Mouse (Mus musculus) embryonic facial prominence, embryonic 12.5 days (tissue): ENCODE data around the gene Perm1. TPM values are rescaled to one million over a fixed set of nuclear protein-coding genes. Genes with fewer than 3 reads are reported as not detected.

Experiments used
- ATAC-seq: fragments of 200-750 bp; cut with Nextera tagmentation; 2 replicates; pipeline ENCODE4 v1.8.0; 2017; ENCODE audit not compliant: insufficient number of reproducible peaks, insufficient read depth, low FRiP score, low TSS enrichment
- H3K27ac ChIP-seq: fragments of 300-500 bp; sonication (generic); 2 replicates; pipeline ENCODE4 v1.5.1; 2016; ENCODE audit warnings: mild to moderate bottlenecking
- H3K27me3 ChIP-seq: fragments of 300-500 bp; sonication (generic); 2 replicates; pipeline ENCODE4 v1.6.1; 2016; ENCODE audit warnings: mild to moderate bottlenecking, moderate library complexity
- H3K36me3 ChIP-seq: fragments of 300-500 bp; sonication (generic); 2 replicates; pipeline ENCODE4 v1.6.1; 2016; ENCODE audit warnings: mild to moderate bottlenecking
- H3K4me1 ChIP-seq: fragments of 300-500 bp; sonication (generic); 2 replicates; pipeline ENCODE4 v1.6.1; 2016
- H3K4me2 ChIP-seq: fragments of 300-500 bp; sonication (generic); replicated peaks from 2 replicates; pipeline ENCODE4 v1.6.1; 2016; ENCODE audit warnings: mild to moderate bottlenecking, moderate library complexity
- H3K4me3 ChIP-seq: fragments of 300-500 bp; sonication (generic); 2 replicates; pipeline ENCODE4 v1.5.1; 2016; ENCODE audit warnings: mild to moderate bottlenecking
- H3K9ac ChIP-seq: fragments of 300-500 bp; sonication (generic); 2 replicates; pipeline ENCODE4 v1.6.1; 2016; ENCODE audit warnings: mild to moderate bottlenecking, moderate library complexity
- H3K9me3 ChIP-seq: fragments of 300-500 bp; sonication (generic); 2 replicates; pipeline ENCODE4 v1.6.1; 2016; ENCODE audit warnings: mild to moderate bottlenecking, moderate library complexity
- WGBS: fragments of 180-500 bp; shearing (Covaris S2); methylation state at CpG from one replicate; pipeline ENCODE4 v1.1.7; 2016; 5-methylcytosine and 5-hydroxymethylcytosine counted together
- polyA plus RNA-seq: library from polyadenylated mRNA; unstranded; fragments of >200 nt; fragmentation: Nextera tagmentation; extraction: Ambion mirVana; gene quantifications from 2 replicates; pipeline ENCODE4 v1.2.1, GENCODE M21; 2016

Gene Perm1
- polyA plus RNA-seq, 1 experiment from 2014 or later = 0.70 TPM

DNA sequence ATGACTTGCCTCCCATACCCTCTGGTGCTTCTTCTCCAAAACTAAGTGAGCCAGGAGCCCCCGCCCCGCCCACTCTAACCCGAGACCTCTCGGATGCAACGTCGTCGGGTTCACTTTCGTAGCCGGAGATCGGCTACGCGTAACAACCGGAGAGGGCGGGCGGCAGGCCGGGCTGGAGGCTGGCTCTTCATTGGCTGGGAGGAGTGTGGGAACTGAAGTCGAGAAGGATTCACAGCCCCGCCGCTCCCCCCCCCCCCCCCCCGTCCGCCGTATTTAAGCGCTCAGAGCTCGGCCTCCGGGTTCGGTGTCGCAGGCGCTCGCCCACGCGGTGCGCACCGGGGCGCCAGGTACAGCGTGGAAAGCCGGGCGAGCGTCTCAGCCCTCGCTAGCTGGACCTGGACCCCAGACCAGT is 12.7 kb upstream of the Perm1 start, which contains the start of gene AW011738:
AW011738 (plus strand) TSS at position 304 of the 412 bp plus-strand sequence.
- no peaks in the 10 kb centered on the region for H3K9me3 ChIP-seq
- H3K36me3 ChIP-seq = no peaks in the 10 kb centered on the region
- H3K27me3 ChIP-seq = peaks cover 25% of the 10 kb centered on the region
- H3K27ac ChIP-seq = no peak within 1 kb of the TSS
- H3K4me2 ChIP-seq = peak within 1 kb of the TSS; percentile 95
- H3K9ac ChIP-seq = peak within 1 kb of the TSS; percentile 54
- H3K4me3 ChIP-seq = peak within 1 kb of the TSS; percentile 48
- peaks cover 13% of the 10 kb centered on the region for H3K4me1 ChIP-seq
- WGBS = under 1% methylated on average over 39 of the region's 39 CpGs
- peak; percentile 58; the same call in 1 of the 2 replicates for ATAC-seq

DNA sequence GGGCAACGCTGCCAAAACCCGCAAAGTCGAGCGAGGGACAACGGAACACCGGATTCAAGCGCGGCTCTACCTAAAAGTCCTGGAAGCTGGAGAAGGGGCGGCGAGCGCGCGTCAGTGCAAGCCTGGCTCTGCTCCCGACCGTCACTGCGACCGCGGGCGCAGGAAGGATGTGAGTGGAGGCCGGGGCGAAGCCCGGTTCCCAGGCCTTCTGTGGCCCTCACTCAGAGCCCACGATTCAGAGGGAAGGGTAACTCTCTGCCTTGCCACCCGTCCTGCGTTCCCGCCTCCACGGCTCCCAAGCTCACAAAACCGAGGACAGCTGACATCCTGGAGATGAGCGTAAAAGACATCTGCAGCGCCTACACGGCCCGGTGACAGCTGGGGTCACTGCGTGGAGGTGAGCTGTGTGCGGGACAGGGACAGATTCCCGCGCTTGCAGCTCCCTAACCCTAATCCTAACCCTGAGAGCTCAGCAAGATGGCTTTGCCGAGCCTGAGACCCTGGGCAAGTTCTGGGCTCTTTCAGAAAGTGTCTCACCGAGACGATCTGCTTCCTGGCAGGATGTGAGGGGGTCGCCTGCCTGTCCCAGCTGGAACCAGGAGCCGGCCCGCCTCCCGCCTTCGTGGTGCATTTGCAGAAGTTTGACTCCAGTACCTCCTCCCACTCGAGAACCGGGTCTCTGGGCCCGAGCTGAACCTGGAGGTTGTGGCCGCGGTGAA is 12.1 kb upstream of the Perm1 start:
- H3K9ac ChIP-seq = peak overlapping the region; percentile 54
- 0 out of 2 replicates have a peak, but pooled peaks have one; percentile 16 for ATAC-seq
- H3K27ac ChIP-seq = no peak overlapping the region
- H3K4me2 ChIP-seq = peak overlapping the region; percentile 95
- H3K4me1 ChIP-seq = peaks cover 13% of the 10 kb centered on the region
- peaks cover 25% of the 10 kb centered on the region for H3K27me3 ChIP-seq
- no peaks in the 10 kb centered on the region for H3K9me3 ChIP-seq
- under 1% methylated on average over 49 of the region's 49 CpGs for WGBS
- no peaks in the 10 kb centered on the region for H3K36me3 ChIP-seq
- peak overlapping the region; percentile 48 for H3K4me3 ChIP-seq

DNA sequence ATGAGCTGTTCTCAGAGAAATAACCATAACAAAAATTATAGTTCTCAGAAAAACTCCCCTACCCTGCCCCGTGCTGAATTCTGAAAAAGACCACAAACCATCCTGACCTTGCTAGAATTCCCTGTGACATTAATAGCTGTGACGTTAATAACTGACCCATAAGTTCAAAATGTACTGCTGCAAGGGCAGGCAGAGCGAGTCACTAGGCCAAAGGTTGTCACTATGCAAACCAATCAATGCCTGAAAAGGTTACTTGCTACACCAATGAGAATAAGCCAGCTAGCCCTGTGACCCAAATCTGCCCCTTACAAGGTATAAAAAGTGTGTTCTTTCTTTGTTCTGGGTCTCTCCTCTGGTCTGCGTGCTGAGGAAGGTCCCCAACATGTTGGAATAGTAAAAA is 6.8 kb upstream of the Perm1 start:
- H3K9ac ChIP-seq = no peak overlapping the region
- H3K9me3 ChIP-seq = no peaks in the 10 kb centered on the region
- H3K27ac ChIP-seq = no peak overlapping the region
- H3K4me2 ChIP-seq = no peak overlapping the region
- H3K4me3 ChIP-seq = no peak overlapping the region
- peaks cover 6% of the 10 kb centered on the region for H3K4me1 ChIP-seq
- WGBS = 87% methylated on average over 4 of the region's 4 CpGs
- peaks cover 14% of the 10 kb centered on the region for H3K27me3 ChIP-seq
- no peaks in the 10 kb centered on the region for H3K36me3 ChIP-seq
- no peak for ATAC-seq

DNA sequence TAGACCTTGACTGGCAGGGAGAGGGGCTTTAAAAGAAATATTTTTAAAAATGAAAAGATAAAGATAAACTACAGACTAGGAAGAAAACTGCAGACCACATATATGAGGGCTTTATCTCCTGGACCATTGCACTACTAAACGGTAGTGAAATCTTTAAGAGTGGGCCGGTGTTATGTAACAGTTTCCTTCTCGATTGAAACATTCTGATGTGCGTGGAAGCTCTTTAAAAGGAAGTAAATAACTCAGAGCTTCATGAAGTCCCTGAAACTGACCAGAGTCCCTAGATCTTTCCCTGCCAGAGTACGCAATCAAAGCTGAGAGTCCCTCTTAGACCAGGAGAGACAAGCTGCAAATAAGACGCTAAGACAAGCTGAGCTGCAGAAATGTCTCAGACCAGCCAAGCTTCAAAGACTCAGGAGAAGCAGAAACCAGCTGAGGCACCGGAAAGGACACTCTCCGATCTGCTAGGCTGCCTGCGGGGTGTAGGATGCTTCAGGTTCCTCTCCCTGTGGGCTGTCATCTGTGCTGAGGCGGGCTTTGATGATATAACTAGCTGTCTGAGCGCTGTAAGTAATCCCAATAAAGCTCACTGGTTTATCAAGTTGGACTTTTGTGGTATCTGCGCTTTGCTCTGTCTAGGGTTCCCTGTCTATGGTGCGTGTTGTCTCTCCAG is 5.6 kb upstream of the Perm1 start:
- WGBS = 77% methylated on average over 13 of the region's 13 CpGs
- no peak overlapping the region for H3K27ac ChIP-seq
- H3K27me3 ChIP-seq = peaks cover 2% of the 10 kb centered on the region; the same call in 1 of the 2 replicates
- no peaks in the 10 kb centered on the region for H3K9me3 ChIP-seq
- no peak overlapping the region for H3K4me2 ChIP-seq
- no peak for ATAC-seq
- no peaks in the 10 kb centered on the region for H3K4me1 ChIP-seq
- no peak overlapping the region for H3K4me3 ChIP-seq
- no peaks in the 10 kb centered on the region for H3K36me3 ChIP-seq
- no peak overlapping the region for H3K9ac ChIP-seq

DNA sequence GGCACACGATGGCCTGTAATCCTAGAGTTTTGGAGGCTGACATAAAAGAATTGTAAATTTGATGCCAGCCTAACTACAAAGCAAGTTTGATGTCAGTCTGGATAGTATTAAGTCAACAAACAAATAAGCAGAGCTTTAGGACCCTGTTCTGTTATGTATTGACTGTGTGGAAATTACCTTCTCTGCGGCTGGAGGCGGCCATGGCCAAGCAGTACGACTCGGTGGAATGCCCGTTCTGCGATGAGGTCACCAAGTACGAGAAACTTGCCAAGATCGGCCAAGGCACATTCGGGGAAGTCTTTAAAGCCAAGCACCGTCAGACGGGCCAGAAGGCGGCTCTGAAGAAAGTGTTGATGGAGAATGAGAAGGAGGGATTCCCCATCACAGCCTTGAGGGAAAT is 2.5 kb upstream of the Perm1 start:
- Histone ChIP-seq H3K4me2 (no peak overlapping the region), H3K9me3 (no peaks in the 10 kb centered on the region), H3K9ac (no peak overlapping the region), H3K27ac (no peak overlapping the region), H3K36me3 (no peaks in the 10 kb centered on the region), H3K27me3 (no peaks in the 10 kb centered on the region), H3K4me3 (no peak overlapping the region), H3K4me1 (no peaks in the 10 kb centered on the region)
- 92% methylated on average over 13 of the region's 13 CpGs for WGBS
- ATAC-seq = no peak

- Histone ChIP-seq H3K4me3 (no peak overlapping the region), H3K4me1 (no peaks in the 10 kb centered on the region), H3K4me2 (no peak overlapping the region), H3K9me3 (no peaks in the 10 kb centered on the region), H3K27ac (no peak overlapping the region), H3K36me3 (no peaks in the 10 kb centered on the region), H3K9ac (no peak overlapping the region), H3K27me3 (no peaks in the 10 kb centered on the region)
- WGBS = 84% methylated on average over 2 of the region's 2 CpGs
- ATAC-seq = no peak
Measured at GRCm38 (mm10) chr4:156216196-156216595, 528 bp downstream of the Perm1 start.

DNA sequence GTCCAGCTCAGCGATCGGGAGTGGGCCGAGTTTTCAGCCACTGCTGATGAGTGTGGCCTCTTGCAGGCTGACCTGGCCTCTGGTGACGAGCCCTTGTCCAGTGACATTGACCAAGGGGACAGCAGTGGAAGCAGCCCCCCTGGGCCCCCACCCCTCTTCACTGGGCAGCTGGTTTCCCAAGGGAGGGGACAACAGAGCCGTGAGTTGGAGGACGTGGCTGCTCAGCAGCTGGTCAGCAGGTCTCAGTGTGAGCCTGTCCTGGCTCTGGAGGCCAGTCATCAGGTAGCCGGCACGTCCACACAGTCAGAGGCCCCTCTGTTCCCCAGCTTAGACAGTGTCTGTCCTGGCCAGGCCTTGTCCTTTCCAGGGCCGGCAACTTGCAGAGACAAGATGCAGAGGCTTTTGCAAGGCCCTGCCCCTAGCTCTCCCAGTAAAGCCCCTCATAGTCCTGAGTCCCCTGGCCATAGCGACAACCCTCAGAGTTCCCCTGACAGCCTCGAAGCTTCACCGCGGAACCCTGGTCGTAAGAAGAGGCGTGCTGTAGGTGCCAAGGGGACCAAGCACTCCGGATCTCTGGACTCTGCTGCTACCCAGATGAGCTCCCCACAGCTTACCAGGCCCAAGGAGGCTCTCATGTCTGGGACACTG is 1.5 kb downstream of the Perm1 start:
- 78% methylated on average over 16 of the region's 16 CpGs for WGBS
- H3K27me3 ChIP-seq = no peaks in the 10 kb centered on the region
- H3K36me3 ChIP-seq = no peaks in the 10 kb centered on the region; the same call in 1 of the 2 replicates
- H3K27ac ChIP-seq = no peak overlapping the region
- H3K9me3 ChIP-seq = no peaks in the 10 kb centered on the region
- no peak overlapping the region for H3K4me2 ChIP-seq
- H3K9ac ChIP-seq = no peak overlapping the region
- no peak for ATAC-seq
- no peak overlapping the region for H3K4me3 ChIP-seq
- H3K4me1 ChIP-seq = no peaks in the 10 kb centered on the region

GRCm38 (mm10) chr4:156217838-156218237 is 2.2 kb downstream of the Perm1 start:
- Histone ChIP-seq H3K27me3 (no peaks in the 10 kb centered on the region), H3K9me3 (no peaks in the 10 kb centered on the region), H3K27ac (no peak overlapping the region), H3K4me3 (no peak overlapping the region), H3K36me3 (no peaks in the 10 kb centered on the region; the same call in 1 of the 2 replicates), H3K4me1 (no peaks in the 10 kb centered on the region), H3K4me2 (no peak overlapping the region), H3K9ac (no peak overlapping the region)
- ATAC-seq = no peak
- 73% methylated on average over 16 of the region's 16 CpGs for whole genome bisulfite sequencing

- 90% methylated on average over 11 of the region's 11 CpGs for WGBS
- no peak for ATAC-seq
- no peak overlapping the region for H3K4me3 ChIP-seq
Measured at GRCm38 (mm10) chr4:156219936-156220335, 4.3 kb downstream of the Perm1 start.

GRCm38 (mm10) chr4:156224276-156224675 is 8.6 kb downstream of the Perm1 start:
- H3K4me2 ChIP-seq = no peak overlapping the region
- peaks cover 5% of the 10 kb centered on the region for H3K36me3 ChIP-seq
- WGBS = 79% methylated on average over 2 of the region's 2 CpGs
- ATAC-seq = no peak
- no peaks in the 10 kb centered on the region for H3K27me3 ChIP-seq
- no peak overlapping the region for H3K9ac ChIP-seq
- no peaks in the 10 kb centered on the region for H3K9me3 ChIP-seq
- H3K4me1 ChIP-seq = 0 out of 2 replicates have a peak, but pooled peaks cover 5% of the 10 kb centered on the region
- no peak overlapping the region for H3K27ac ChIP-seq
- H3K4me3 ChIP-seq = no peak overlapping the region

More at GRCm38 (mm10) chr4:156219936-156220335, 4.3 kb downstream of the Perm1 start:
- Histone ChIP-seq H3K4me1 (no peaks in the 10 kb centered on the region), H3K36me3 (no peaks in the 10 kb centered on the region; the same call in 1 of the 2 replicates), H3K9me3 (no peaks in the 10 kb centered on the region), H3K9ac (no peak overlapping the region), H3K27ac (no peak overlapping the region), H3K27me3 (no peaks in the 10 kb centered on the region), H3K4me2 (no peak overlapping the region)

DNA sequence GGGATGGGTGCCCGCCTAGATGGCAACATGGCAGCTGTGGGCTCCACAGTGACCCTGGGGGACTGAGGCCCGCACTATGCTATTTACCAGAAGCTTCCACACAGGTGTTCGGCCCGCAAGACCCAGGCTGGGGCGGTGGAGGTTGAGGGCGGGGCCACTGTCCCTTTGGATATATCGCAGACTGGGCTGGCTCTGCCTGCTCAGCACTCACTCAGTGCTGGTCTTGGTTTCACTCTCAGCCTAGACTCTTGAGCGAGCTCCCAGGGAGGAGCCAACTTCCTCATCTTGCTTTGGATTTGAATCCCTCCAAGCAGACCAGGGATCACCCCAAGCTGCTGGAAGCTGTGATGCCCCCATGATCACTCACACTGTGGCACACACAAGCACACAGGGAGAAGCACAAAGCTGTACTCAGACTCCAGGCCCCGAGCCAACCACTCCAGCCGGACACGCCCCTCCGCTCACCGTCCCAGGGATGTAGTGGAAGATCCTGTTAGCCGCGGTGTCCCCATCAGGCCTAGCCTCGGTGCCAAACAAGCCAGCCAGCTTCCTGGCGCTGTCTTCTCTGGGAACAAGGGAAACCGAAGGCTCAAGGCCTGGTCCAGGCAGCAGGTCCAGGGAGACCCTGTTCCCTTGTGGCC is 12.2 kb downstream of the Perm1 start:
- H3K27ac ChIP-seq = no peak overlapping the region
- no peak overlapping the region for H3K4me3 ChIP-seq

More for the DNA sequence above, 12.2 kb downstream of the Perm1 start:
- Histone ChIP-seq H3K4me2 (peak overlapping the region; percentile 11; the same call in 1 of the 2 replicates), H3K9me3 (no peaks in the 10 kb centered on the region), H3K9ac (peak overlapping the region; percentile 38; the same call in 1 of the 2 replicates), H3K36me3 (peaks cover 41% of the 10 kb centered on the region), H3K4me1 (0 out of 2 replicates have a peak, but pooled peaks cover 5% of the 10 kb centered on the region), H3K27me3 (no peaks in the 10 kb centered on the region)
- 35% methylated on average over 18 of the region's 18 CpGs for WGBS
- ATAC-seq = no peak
